Mouse (Mus musculus): Measurements from ENCODE around the gene Eml6. TPM values are rescaled to one million over a fixed set of nuclear protein-coding genes. Genes with fewer than 3 reads are reported as not detected.

The Eml6 gene
- polyA plus RNA-seq, 1 experiment = 1.1 TPM

DNA sequence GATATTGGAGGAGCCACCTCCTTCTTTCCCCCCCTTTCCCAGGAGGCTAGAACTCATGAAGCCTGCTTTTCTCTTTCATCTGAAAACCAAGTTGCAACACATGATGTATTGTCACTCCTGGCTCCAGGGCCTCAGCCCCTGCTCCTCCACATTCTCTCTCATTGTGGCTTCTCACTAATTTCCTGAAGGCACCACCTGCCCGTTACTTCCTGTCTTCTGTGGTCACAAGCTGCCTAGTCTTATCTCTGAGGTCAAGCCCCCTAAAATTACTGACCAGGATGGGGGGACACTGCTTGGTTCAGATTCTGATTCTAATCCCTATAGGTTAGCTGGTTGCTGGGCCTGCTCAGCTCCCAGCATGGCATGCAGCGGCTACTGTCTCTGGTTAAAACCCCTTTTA is 251.1 kb downstream of the Eml6 start:
- no peaks in the 10 kb centered on the region for H3K36me3 ChIP-seq (ENCODE audit: control insufficient read depth, insufficient read depth, low read length)
- H3K27ac ChIP-seq (ENCODE audit: control insufficient read depth, insufficient read depth, low read length) = no peak overlapping the region
- H3K27me3 ChIP-seq (ENCODE audit: control insufficient read depth, insufficient read depth, low read length) = no peaks in the 10 kb centered on the region
- DNase-seq = no peak
- 48% methylated on average over 2 of the region's 2 CpGs for WGBS
- no peak for TF ChIP-seq POLR2A (IDR thresholded peaks at IDR 0.05; ENCODE audit: control insufficient read depth, extremely low read depth, insufficient read depth, low read length, poor library complexity)
- TF ChIP-seq CTCF (IDR thresholded peaks at IDR 0.05; ENCODE audit: borderline replicate concordance, control insufficient read depth, extremely low read depth, insufficient read depth, low read length, poor library complexity) = no peak
- no peaks in the 10 kb centered on the region for H3K4me1 ChIP-seq (replicated peaks; ENCODE audit: control insufficient read depth, insufficient read depth, low read length)
- no peak overlapping the region for H3K4me3 ChIP-seq (ENCODE audit: control insufficient read depth, insufficient read depth, low read length)

DNA sequence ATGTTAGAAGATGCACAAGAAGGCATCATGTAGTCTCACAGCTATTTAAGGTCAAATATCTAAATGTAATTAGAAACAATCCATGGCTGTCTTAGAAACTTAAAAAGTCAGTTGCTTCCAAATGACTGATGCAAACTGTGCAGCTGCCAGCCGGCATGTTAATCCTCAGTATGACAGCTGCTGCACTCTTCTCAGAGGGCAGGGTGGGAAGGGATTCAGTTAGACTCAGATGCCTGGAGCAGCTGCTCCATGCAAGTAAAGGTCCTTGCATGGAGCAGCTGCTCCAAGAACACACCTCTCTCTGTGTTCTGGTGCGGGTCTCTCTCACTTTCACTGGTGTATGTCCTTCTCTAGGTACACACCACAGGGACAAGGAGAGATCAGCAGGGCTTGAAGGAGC is 251.5 kb downstream of the Eml6 start:
- H3K4me1 ChIP-seq (replicated peaks; ENCODE audit: control insufficient read depth, insufficient read depth, low read length) = no peaks in the 10 kb centered on the region
- no peaks in the 10 kb centered on the region for H3K36me3 ChIP-seq (ENCODE audit: control insufficient read depth, insufficient read depth, low read length)
- no peak for DNase-seq
- WGBS = 46% methylated on average over 2 of the region's 2 CpGs
- no peak overlapping the region for H3K4me3 ChIP-seq (ENCODE audit: control insufficient read depth, insufficient read depth, low read length)
- H3K27ac ChIP-seq (ENCODE audit: control insufficient read depth, insufficient read depth, low read length) = no peak overlapping the region
- TF ChIP-seq POLR2A (IDR thresholded peaks at IDR 0.05; ENCODE audit: control insufficient read depth, extremely low read depth, insufficient read depth, low read length, poor library complexity) = no peak
- no peak for TF ChIP-seq CTCF (IDR thresholded peaks at IDR 0.05; ENCODE audit: borderline replicate concordance, control insufficient read depth, extremely low read depth, insufficient read depth, low read length, poor library complexity)
- H3K27me3 ChIP-seq (ENCODE audit: control insufficient read depth, insufficient read depth, low read length) = no peaks in the 10 kb centered on the region

DNA sequence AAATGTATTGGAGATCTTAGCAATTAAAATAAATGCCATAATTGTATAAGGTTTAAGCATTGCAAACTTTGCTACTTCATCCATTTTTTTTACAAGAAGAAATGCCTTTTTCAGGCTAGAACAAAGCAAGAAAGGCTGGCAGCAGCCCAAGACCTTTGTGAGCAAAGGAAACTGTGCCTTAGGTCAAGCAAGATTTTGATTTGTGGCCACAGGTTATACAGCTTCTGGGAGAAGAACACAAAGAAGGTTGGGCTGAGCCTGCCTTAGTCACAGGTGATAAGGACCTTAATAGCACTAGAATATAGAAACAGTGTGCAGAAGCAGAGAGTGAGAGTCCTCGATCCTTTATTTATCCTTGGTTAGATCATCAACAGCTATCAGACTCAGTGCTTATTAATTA is 253.6 kb downstream of the Eml6 start:
- no peak for TF ChIP-seq POLR2A (IDR thresholded peaks at IDR 0.05; ENCODE audit: control insufficient read depth, extremely low read depth, insufficient read depth, low read length, poor library complexity)
- TF ChIP-seq CTCF (IDR thresholded peaks at IDR 0.05; ENCODE audit: borderline replicate concordance, control insufficient read depth, extremely low read depth, insufficient read depth, low read length, poor library complexity) = no peak
- WGBS = 93% methylated on average over 1 of the region's 1 CpGs
- no peak for DNase-seq
- Histone ChIP-seq H3K27me3 (ENCODE audit: control insufficient read depth, insufficient read depth, low read length) (no peaks in the 10 kb centered on the region), H3K4me1 (replicated peaks; ENCODE audit: control insufficient read depth, insufficient read depth, low read length) (no peaks in the 10 kb centered on the region), H3K36me3 (ENCODE audit: control insufficient read depth, insufficient read depth, low read length) (no peaks in the 10 kb centered on the region), H3K4me3 (ENCODE audit: control insufficient read depth, insufficient read depth, low read length) (no peak overlapping the region), H3K27ac (ENCODE audit: control insufficient read depth, insufficient read depth, low read length) (no peak overlapping the region)

DNA sequence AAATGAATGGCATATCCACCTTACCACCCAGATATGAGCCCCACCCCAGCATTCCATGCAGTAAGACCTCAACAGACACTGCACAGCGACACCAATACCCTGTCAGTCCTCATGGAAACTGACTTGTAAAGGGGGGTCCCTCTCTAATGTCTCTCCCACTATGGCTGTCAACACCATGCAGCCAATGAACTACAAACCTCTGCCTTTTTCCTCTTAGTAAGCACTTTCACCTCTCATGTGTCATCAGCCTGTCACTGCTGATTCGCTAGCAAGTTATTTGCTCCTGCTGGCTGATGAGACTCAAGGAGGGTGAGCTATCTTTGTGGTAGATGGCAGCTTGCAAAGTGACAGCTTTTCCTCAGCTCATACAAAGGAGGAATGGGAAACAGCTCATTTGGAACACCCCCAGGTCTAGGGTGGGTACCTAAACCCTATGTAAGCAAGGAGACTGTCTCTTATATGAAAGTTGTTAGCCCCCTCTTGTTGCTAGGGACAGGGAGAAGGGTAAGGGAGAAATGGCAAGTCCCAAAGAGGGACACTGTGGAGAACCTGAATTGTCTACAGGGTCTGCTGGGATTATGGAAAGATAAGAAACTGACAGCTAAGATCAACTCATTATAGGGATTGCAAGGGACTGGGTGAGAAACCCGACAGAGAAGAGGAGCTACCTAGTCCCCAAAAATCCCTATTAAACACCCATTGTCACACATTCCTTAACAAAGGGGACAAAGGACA is 255.0 kb downstream of the Eml6 start:
- no peak for DNase-seq
- no peak for TF ChIP-seq CTCF (IDR thresholded peaks at IDR 0.05; ENCODE audit: borderline replicate concordance, control insufficient read depth, extremely low read depth, insufficient read depth, low read length, poor library complexity)
- no peak for TF ChIP-seq POLR2A (IDR thresholded peaks at IDR 0.05; ENCODE audit: control insufficient read depth, extremely low read depth, insufficient read depth, low read length, poor library complexity)
- WGBS = 92% methylated on average over 3 of the region's 3 CpGs
- Histone ChIP-seq H3K4me1 (replicated peaks; ENCODE audit: control insufficient read depth, insufficient read depth, low read length) (no peaks in the 10 kb centered on the region), H3K36me3 (ENCODE audit: control insufficient read depth, insufficient read depth, low read length) (no peaks in the 10 kb centered on the region), H3K27ac (ENCODE audit: control insufficient read depth, insufficient read depth, low read length) (no peak overlapping the region), H3K27me3 (ENCODE audit: control insufficient read depth, insufficient read depth, low read length) (no peaks in the 10 kb centered on the region), H3K4me3 (ENCODE audit: control insufficient read depth, insufficient read depth, low read length) (no peak overlapping the region)

DNA sequence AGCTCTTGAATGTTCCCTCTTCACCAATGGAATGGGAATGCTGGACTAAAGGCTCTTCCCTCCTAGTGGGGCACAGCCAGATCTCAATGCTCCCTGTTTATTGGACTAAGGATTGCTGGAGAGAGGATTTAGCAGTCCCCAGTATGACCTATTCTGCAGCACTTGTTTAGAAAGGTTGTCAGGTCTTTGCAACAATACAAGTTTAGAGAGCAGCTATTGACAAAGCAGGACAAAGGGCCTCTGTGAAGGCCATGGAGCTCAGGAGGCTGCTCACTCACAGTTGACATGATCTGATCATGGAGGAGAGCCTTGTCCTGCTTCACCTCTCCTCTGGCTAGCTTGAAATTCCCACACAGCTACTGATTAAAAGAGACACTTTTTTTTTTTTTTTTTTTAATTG is 257.3 kb downstream of the Eml6 start:
- no peaks in the 10 kb centered on the region for H3K36me3 ChIP-seq (ENCODE audit: control insufficient read depth, insufficient read depth, low read length)
- no peak for TF ChIP-seq POLR2A (IDR thresholded peaks at IDR 0.05; ENCODE audit: control insufficient read depth, extremely low read depth, insufficient read depth, low read length, poor library complexity)
- no peak for TF ChIP-seq CTCF (IDR thresholded peaks at IDR 0.05; ENCODE audit: borderline replicate concordance, control insufficient read depth, extremely low read depth, insufficient read depth, low read length, poor library complexity)
- no peak for DNase-seq
- no peak overlapping the region for H3K4me3 ChIP-seq (ENCODE audit: control insufficient read depth, insufficient read depth, low read length)
- no peaks in the 10 kb centered on the region for H3K4me1 ChIP-seq (replicated peaks; ENCODE audit: control insufficient read depth, insufficient read depth, low read length)
- no peak overlapping the region for H3K27ac ChIP-seq (ENCODE audit: control insufficient read depth, insufficient read depth, low read length)
- no peaks in the 10 kb centered on the region for H3K27me3 ChIP-seq (ENCODE audit: control insufficient read depth, insufficient read depth, low read length)

DNA sequence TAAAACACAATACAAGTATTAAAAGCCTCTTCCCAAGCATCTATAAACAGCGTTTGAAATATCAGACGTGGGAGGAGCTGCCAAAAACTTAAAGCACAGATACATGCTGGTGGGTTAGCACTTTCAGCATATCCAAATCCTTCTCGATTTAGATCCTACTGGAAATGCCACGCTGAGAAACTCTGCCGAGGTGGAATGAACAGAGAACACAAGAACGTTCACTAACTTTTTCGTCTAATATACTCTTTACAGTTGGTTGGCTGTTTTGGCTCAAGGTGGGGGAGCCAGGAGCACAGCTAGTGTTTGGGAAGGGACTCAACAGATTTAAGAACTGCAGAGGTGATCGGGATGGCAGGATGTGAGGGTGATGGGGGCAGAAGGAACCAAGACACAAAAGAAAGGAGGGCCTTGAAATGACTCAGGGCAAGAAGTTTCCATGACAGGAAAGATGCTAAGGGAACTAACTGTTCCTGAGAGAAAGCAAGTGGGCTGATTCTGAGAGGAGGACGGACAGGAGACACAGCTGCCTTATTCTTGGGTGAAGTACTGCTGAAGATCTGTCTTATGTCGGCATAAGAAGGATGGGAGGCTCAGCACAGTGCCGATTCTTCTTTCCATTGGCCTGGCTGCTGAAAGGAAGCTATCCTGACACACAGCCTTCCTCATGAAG is 259.4 kb downstream of the Eml6 start:
- TF ChIP-seq CTCF (IDR thresholded peaks at IDR 0.05; ENCODE audit: borderline replicate concordance, control insufficient read depth, extremely low read depth, insufficient read depth, low read length, poor library complexity) (no peak), POLR2A (IDR thresholded peaks at IDR 0.05; ENCODE audit: control insufficient read depth, extremely low read depth, insufficient read depth, low read length, poor library complexity) (no peak)
- Histone ChIP-seq H3K4me1 (replicated peaks; ENCODE audit: control insufficient read depth, insufficient read depth, low read length) (no peaks in the 10 kb centered on the region), H3K27me3 (ENCODE audit: control insufficient read depth, insufficient read depth, low read length) (no peaks in the 10 kb centered on the region), H3K4me3 (ENCODE audit: control insufficient read depth, insufficient read depth, low read length) (no peak overlapping the region), H3K27ac (ENCODE audit: control insufficient read depth, insufficient read depth, low read length) (no peak overlapping the region), H3K36me3 (ENCODE audit: control insufficient read depth, insufficient read depth, low read length) (no peaks in the 10 kb centered on the region)
- DNase-seq = no peak
- WGBS = 89% methylated on average over 11 of the region's 11 CpGs
